Mouse (Mus musculus) bone marrow, adult 2 months (tissue): ENCODE data around the gene Gm17584. TPM values are rescaled to one million over a fixed set of nuclear protein-coding genes. Genes with fewer than 3 reads are reported as not detected.
"Not testable (repeated sequence)": the region's sequence is repeated elsewhere in the genome, so short reads cannot be mapped to it uniquely, and the experiment has no call there.

Experiments used
- H3K27ac ChIP-seq: fragments of 200-500 bp; 2 replicates; pipeline ENCODE4 v1.5.1; 2012; ENCODE audit warnings: low read depth, mild to moderate bottlenecking, control low read depth, inconsistent platforms, low read length; ENCODE audit not compliant: control insufficient read depth, poor library complexity, insufficient read depth
- H3K4me1 ChIP-seq: fragments of 200-500 bp; 2 replicates; pipeline ENCODE4 v1.6.1; 2011; ENCODE audit warnings: low read length; ENCODE audit not compliant: control insufficient read depth, insufficient read depth
- H3K4me3 ChIP-seq: fragments of 200-500 bp; replicated peaks from 2 replicates; pipeline ENCODE3; 2011; ENCODE audit warnings: mild to moderate bottlenecking, low read depth, low read length, control low read depth; ENCODE audit not compliant: control insufficient read depth
- WGBS: fragments of 180-500 bp; shearing (Covaris S2); methylation state at CpG from one replicate; pipeline ENCODE4 v1.1.7; 2018; 5-methylcytosine and 5-hydroxymethylcytosine counted together
- polyA plus RNA-seq: library from polyadenylated mRNA; stranded (reverse); fragments of >200 nt; gene quantifications from 2 replicates; pipeline ENCODE4 v1.2.4, GENCODE M21; 2011; ENCODE audit warnings: low replicate concordance; ENCODE audit not compliant: missing spikeins, insufficient read depth, insufficient read length

Gm17584 gene
- polyA plus RNA-seq, result not detected in 2 replicates

- H3K4me1 ChIP-seq, H3K27ac ChIP-seq, H3K4me3 ChIP-seq: not testable (repeated sequence)
- WGBS, result no CpG with 5 or more reads among the region's 4 CpGs
Observed at GRCm38 (mm10) chrX:124500263-124500662, at the start of gene Gm17584. Gene Gm17584 (plus strand): TSS chrX:124500563.

Other genes with a start within 250 kb of the Gm17584 start
- not detected in 2 replicates for gene Gm17469, start 129.3 kb downstream of the Gm17584 start, polyA plus RNA-seq